Mouse (Mus musculus) liver, postnatal 0 days (tissue): ENCODE measurements around the gene Abtb1.

ENCODE experiments used
- CTCF ChIP-seq: sonication (generic); IDR thresholded peaks from 2 replicates; pipeline ENCODE4 v1.5.1; 2016; ENCODE audit warnings: antibody characterized with exemption, low read depth
- EP300 ChIP-seq: IDR thresholded peaks from 2 replicates; pipeline ENCODE4 v1.6.1; 2016; ENCODE audit warnings: antibody characterized with exemption, low read depth, mild to moderate bottlenecking

DNA sequence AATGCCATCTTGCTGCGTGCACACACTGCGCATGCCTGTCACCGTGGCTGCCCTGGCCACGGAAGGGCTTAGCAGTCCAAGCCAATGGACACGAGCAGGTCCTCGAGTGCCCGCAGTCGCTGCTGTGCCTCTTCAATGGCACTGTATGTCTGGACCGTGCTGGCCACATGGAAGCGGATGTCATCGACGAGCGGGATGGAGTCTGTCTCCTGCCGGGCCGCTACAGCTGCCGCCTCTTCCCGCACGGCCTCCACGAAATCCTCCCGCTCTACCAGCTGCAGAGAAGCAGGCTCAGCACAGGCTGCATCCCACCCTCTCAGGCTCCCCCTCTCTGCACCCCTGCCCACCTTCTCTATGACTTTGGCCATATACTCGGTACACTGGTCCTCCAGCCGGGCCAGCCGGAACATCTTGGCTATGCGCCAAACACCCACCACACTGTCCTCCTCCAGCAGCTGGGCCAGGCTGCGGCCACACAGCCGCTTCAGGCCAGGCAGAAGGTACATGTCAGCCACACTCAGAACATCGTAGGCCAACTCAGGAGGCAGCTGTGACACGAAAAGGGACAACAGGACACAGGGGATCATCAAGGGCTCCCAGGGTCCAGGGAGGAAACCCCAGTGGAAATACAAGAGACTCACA is 5.5 kb downstream of the Abtb1 start:
- TF ChIP-seq CTCF: no peak
- no peak for TF ChIP-seq EP300
